Mouse (Mus musculus) layer of hippocampus, adult 8-10 months (tissue): ENCODE measurements around the gene Maml1. TPM values are rescaled to one million over a fixed set of nuclear protein-coding genes. Genes with fewer than 3 reads are reported as not detected.

Source experiments
- DNase-seq, 2 experiments: peaks; one replicate each; pipeline ENCODE4 v3.0.0; 2022; ENCODE audit warnings: low spot score in 2 of 2
- total RNA-seq, 4 experiments: library from RNA; stranded (reverse); gene quantifications; 2 replicates each; pipeline ENCODE4 v1.2.4; 2022

The Maml1 gene
- total RNA-seq, 4 experiments from 2014 or later: 10.6 to 12.0 (median 11.6) TPM

DNA sequence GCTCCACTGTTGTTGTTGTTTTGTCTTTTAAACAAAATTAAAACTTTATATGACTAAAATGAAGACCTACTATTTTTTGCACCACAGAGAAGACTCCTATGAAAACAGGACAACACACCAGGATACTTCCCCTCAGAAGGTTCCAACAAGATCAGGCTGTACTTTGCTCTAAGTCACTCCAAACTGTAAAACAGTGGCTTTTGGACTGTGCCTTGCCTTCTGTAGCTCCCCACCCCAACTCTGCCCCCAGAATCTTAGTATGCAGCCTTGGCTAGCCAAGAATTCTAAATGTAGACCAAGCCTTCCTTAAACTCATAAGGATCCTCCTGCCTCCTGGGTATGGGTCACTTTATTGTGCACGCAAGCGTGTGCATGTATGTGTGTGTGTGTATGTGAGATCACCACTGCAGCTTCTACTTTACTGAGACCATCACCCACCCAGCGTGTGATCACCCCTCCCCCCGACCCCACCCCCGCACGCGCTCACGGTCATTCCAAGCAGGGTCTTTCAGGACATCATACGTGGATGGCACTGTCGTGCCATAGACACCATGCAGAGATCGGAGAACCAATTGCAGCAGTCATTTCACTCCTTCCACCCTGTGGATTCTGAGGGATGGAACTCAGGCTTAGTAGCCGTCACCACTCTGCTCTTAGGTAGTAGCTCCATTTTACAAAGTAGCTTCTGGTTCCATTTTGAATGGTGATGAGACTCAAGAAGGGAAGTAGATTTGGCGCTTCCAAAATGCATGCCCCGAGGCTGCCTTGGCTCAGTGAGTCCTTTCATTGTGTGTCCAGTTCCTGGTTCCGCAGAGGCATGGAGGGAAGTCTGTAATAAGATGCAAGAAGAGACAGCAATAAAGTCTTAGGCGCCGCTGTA lies 68.1 kb downstream of the Maml1 start:
- no peak for DNase-seq

DNA sequence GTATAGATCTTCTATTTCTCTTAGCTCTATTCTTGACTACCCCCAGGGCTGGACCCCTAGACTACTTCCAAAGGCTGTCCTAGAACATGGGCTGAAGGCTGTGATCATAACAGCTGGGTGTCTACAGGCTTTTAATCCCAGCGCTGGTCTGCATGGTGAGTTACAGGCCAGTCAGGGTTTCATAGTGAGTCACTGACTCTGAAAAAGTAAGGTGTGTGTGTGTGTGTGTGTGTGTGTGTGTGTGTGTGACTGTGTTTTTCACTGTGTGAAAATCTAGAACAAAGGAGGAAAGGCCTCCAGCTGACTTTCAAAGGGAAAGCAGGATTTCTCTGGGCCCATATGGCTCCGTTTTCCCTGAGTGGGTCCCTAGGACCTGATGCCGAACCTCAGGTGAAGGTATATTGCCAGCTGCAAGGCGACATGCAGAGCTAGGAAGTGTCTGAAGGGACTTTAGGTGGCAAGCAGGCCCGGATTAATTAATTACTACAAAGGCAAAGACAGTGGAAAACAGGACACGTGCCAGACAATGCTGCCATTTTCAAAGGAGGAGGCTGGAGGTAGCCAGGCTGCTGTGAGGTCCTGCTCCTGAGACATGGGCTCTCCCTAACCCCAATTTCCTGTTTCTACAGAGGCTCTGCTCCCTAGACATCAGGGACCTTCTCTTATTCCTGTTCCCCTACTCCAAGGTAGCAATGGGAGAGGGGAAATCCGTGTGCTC lies 69.4 kb downstream of the Maml1 start:
- DNase-seq: no peak

DNA sequence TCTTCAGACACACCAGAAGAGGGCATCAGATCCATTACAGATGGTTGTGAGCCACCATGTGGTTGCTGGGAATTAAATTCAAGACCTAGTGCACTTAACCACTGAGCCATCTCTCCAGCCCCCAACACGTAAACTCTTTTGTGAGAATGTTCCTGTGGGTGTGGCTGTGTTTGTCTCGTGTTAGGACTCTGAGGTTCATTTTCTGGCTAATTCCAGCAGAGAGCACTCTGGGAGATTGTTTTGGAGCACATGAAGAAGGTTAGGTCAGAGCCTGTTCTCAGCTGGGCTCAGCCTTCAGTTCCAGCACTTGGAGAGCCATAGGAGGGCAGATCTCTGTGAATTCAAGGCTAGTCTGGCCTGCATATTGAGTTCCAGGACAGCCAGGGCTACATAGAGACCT lies 72.3 kb downstream of the Maml1 start:
- DNase-seq: no peak

GRCm38 (mm10) chr11:50217811-50218210 lies 74.3 kb downstream of the Maml1 start:
- no peak for DNase-seq

DNA sequence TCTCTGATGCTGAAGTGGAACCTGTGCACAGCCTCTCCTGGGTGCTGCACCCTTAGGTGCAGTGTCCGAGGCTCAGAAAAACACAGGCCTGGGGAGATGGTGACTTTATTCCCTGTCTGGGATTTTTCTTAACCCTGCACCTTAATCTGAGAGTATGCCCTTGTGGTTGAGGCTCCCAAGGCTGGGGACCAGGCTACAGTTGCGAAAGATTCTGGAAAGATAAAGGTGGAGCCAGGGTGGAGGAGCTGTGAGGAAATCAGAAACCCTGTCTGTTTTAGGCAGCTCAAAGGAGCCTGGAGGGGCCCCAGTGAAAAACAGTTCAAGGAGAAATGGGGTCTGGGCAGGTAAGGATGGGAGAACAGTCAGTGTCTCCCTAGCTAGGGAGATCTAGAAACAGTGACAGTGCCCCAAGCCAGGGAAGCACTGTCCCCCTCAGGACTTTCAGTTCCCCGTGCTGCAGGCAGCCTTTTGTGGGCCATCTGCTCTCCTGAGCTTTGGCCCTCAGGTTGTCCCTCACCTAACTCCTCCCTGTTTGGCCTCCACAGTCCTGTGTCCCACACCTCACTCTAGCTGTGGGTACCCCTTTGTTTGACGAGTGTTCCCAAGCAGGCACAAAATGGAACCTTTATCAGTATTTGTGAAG lies 75.3 kb downstream of the Maml1 start:
- no peak for DNase-seq

DNA sequence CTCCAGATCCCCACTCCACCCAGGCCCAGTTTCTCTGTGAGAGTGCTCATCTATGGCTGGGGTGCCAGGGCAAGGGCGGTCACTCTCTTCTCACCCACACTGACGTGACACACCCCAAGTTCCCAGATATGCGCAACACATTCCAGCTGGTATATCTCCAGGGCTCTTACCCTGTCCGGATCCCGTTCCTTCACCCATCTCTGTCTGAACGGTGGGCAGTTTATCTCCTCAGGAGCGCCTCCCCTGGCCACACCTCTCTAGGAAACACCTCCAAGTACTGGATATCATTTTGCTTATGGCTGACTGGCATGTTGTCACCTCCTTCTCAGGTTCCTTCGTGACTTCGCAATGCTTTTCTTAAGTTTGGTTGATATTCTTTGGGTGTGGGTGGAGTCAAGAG lies 76.5 kb downstream of the Maml1 start:
- no peak for DNase-seq

- DNase-seq: no peak
Measured at GRCm38 (mm10) chr11:50214631-50215030, 77.5 kb downstream of the Maml1 start.

GRCm38 (mm10) chr11:50212848-50213758 lies 79.0 kb downstream of the Maml1 start:
- peak; percentile 53 to 79 for DNase-seq

DNA sequence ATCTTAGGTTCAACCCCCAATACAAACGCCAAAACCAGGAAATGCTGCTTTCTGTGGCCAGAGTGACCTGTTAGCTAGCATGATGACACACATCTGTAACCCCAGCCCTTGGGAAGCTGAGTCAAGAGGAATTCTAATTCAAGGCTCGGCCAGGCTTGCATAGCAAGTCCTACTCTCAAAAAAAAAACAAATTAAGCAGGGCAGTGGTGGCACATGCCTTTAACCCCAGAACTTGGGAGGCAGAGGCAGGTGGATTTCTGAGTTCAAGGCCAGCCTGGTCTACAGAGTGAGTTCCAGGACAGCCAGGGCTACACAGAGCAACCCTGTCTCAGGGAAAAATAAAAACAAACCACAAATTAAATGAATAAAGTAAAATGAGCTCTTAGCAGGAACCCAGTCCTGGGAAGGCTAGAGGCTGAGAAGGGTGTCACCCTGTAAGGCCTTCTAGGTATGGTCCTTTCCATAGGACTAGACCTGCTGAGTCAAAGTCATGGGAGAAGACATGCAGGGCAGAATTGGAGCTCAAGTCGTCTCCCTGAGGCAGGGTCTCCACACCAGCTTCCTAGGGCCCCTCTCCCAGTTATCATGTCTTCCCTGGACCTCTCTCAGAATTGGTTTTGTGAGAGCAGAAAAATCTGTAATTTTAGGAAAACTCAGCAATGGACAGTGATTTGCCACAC lies 79.9 kb downstream of the Maml1 start:
- no peak for DNase-seq

GRCm38 (mm10) chr11:50211322-50212059 lies 80.6 kb downstream of the Maml1 start:
- no peak for DNase-seq

DNA sequence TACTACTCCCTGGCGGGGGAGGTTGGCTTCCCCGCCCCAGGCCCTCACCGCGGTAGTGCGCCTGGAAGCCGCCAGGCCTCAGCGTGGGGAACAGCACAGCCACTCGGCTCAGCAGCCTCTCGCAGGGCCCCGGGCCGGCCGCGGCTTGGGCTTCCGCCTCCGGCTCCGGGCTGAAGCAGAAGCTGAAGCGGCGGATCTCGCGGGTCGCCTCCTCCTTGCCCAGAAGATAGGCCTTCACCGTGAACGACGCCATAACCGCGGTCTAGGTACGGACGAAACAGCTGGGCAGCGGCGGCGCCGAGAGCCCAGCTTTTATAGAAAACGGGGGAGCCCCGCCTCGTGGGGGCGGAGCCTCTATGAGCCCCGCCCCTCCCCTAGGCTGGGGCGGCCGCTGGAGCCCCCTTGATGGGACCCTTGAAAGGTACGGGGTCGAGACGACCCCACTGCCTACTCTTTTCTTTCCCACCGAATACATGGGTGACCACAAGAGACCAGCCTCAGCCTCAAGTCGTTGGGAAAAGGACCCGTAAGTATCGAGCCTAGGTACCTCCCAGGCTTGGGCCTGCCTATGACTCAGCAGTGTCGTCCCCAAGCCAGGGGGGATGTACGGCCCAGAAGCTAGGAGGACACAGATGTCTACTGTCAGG lies 81.5 kb downstream of the Maml1 start, which contains the start of the genes Sqstm1 and Mgat4b:
Sqstm1 (minus strand) TSS at position 323 of the 647 bp plus-strand sequence.
Mgat4b (plus strand) TSS at position 386 of the 647 bp plus-strand sequence.
- DNase-seq: peak; percentile 66 to 79

GRCm38 (mm10) chr11:50210101-50210504 lies 82.0 kb downstream of the Maml1 start:
- peak; percentile 81 to 90 for DNase-seq

DNA sequence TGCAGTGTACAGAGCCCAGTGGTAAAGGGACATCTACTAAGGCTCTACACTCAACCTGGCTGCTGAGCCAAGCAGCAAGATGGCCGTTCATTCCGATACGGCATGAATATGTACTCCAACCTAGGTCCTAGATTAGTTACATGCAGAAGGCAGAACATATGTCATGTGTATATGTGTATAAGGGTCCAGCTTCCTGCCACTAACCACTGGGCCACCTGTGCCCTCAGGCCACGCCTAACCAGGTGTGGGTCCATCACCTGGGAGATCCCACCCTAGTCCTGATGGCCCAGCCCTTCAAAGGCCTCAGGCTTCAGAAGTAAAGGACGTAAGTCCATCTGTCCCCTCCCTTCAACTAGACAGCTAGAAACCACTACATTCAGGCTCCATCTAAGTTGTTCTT lies 84.1 kb downstream of the Maml1 start:
- no peak for DNase-seq

DNA sequence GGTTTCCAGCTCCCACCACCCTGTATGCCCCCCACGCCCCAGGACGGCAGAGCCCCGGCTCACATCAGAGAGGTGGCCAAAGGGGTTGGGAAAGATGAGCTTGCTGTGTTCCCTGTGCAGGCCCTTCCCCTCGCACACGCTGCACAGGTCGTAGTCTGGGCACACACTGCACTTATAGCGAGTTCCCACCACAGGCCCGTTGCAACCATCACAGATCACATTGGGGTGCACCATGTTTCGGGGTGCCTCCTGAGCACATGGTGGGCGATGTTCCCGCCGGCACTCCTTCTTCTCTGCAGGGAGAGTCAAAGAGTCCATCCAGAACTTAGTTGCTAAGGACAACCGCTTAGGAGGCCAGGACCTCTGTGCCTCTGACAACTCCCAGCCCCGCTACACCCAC lies 84.8 kb downstream of the Maml1 start:
- DNase-seq: no peak

DNA sequence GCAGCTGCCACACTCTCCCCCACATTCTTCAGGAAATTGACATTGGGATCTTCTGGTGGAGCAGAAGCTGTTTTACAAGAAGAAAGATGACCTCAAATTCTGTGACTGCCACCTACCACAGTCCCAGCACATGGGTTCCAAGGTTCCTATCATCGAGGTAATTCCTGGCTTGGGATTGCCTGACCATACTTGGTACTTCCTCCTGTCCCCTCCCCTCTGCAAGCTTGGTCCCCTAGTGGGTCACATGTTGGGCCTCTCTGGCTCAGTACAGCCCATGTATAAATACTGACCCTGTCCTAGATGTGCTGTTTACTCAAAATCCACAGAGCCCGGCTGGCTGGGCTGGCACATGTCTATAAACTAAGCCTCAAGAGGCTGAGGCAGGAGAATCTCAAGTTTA lies 86.1 kb downstream of the Maml1 start:
- no peak for DNase-seq
